Mouse (Mus musculus) thymus, adult 2 months (tissue): ENCODE results near the gene Unc5a. TPM values are rescaled to one million over a fixed set of nuclear protein-coding genes. Genes with fewer than 3 reads are reported as not detected.

Experiments used
- DNase-seq: peaks from one replicate; pipeline ENCODE4 v3.0.0; 2021
- H3K27ac ChIP-seq: fragments of 200-500 bp; 2 replicates; pipeline ENCODE4 v1.5.1; 2012; ENCODE audit warnings: low read length, control low read depth; ENCODE audit not compliant: control insufficient read depth, insufficient read depth
- H3K27me3 ChIP-seq: fragments of 200-500 bp; 2 replicates; pipeline ENCODE4 v1.6.1; 2012; ENCODE audit warnings: mild to moderate bottlenecking, low read length, moderate library complexity, mixed read lengths; ENCODE audit not compliant: control insufficient read depth, insufficient read depth
- H3K36me3 ChIP-seq: fragments of 200-500 bp; 2 replicates; pipeline ENCODE4 v1.6.1; 2012; ENCODE audit warnings: mild to moderate bottlenecking, low read length, moderate library complexity; ENCODE audit not compliant: control insufficient read depth, insufficient read depth
- H3K4me1 ChIP-seq: fragments of 200-500 bp; replicated peaks from 2 replicates; pipeline ENCODE4 v1.6.1; 2012; ENCODE audit warnings: low read length; ENCODE audit not compliant: control insufficient read depth, insufficient read depth
- H3K4me3 ChIP-seq: fragments of 200-500 bp; 2 replicates; pipeline ENCODE4 v1.5.1; 2012; ENCODE audit warnings: mild to moderate bottlenecking, low read length, control low read depth, moderate library complexity; ENCODE audit not compliant: control insufficient read depth, insufficient read depth
- CTCF ChIP-seq: fragments of 200-500 bp; IDR thresholded peaks from 2 replicates; pipeline ENCODE4 v1.5.1; 2012; ENCODE audit warnings: mild to moderate bottlenecking, control low read depth, low read length, moderate library complexity, borderline replicate concordance; ENCODE audit not compliant: control insufficient read depth, poor library complexity, insufficient read depth; ENCODE audit errors: extremely low read depth
- POLR2A ChIP-seq: fragments of 200-500 bp; IDR thresholded peaks from 2 replicates; pipeline ENCODE4 v1.6.1; 2012; ENCODE audit warnings: mild to moderate bottlenecking, low read length, control low read depth, moderate library complexity; ENCODE audit not compliant: control insufficient read depth, poor library complexity, insufficient read depth; ENCODE audit errors: extremely low read depth
- WGBS: fragments of 180-500 bp; shearing (Covaris S2); methylation state at CpG from one replicate; pipeline ENCODE4 v1.1.7; 2018; 5-methylcytosine and 5-hydroxymethylcytosine counted together
- polyA plus RNA-seq: library from polyadenylated mRNA; depleted of rRNA; stranded (reverse); fragments of >200 nt; gene quantifications from 2 replicates; pipeline ENCODE4 v1.2.3, GENCODE M21; 2012

Gene Unc5a
- polyA plus RNA-seq, 1 experiment = 3.1 TPM

GRCm38 (mm10) chr13:55017154-55017897 lies 68.1 kb downstream of the Unc5a start:
- H3K4me1 ChIP-seq = peaks cover 24% of the 10 kb centered on the region
- H3K36me3 ChIP-seq = no peaks in the 10 kb centered on the region
- 86% methylated on average over 12 of the region's 12 CpGs for WGBS
- DNase-seq = no peak
- peak overlapping the region; percentile 57; the same call in 1 of the 2 replicates for H3K27ac ChIP-seq
- TF ChIP-seq POLR2A = no peak
- no peak for TF ChIP-seq CTCF
- H3K27me3 ChIP-seq = no peaks in the 10 kb centered on the region
- H3K4me3 ChIP-seq = no peak overlapping the region

GRCm38 (mm10) chr13:55017898-55018599 lies 68.8 kb downstream of the Unc5a start:
- H3K4me3 ChIP-seq = no peak overlapping the region
- 33% methylated on average over 8 of the region's 8 CpGs for WGBS

GRCm38 (mm10) chr13:55018700-55019099 lies 69.5 kb downstream of the Unc5a start:
- no peak for DNase-seq
- H3K4me1 ChIP-seq = peaks cover 31% of the 10 kb centered on the region
- no peak overlapping the region for H3K4me3 ChIP-seq
- peak overlapping the region; percentile 90 for H3K27ac ChIP-seq
- 53% methylated on average over 9 of the region's 9 CpGs for WGBS
- no peaks in the 10 kb centered on the region for H3K36me3 ChIP-seq
- TF ChIP-seq CTCF (no peak), POLR2A (no peak)
- H3K27me3 ChIP-seq = no peaks in the 10 kb centered on the region

More at GRCm38 (mm10) chr13:55017898-55018599, 68.8 kb downstream of the Unc5a start:
- Histone ChIP-seq H3K4me1 (peaks cover 29% of the 10 kb centered on the region), H3K36me3 (no peaks in the 10 kb centered on the region), H3K27ac (peak overlapping the region; percentile 90), H3K27me3 (no peaks in the 10 kb centered on the region)
- DNase-seq = peak; percentile 18
- TF ChIP-seq CTCF = no peak
- no peak for TF ChIP-seq POLR2A

DNA sequence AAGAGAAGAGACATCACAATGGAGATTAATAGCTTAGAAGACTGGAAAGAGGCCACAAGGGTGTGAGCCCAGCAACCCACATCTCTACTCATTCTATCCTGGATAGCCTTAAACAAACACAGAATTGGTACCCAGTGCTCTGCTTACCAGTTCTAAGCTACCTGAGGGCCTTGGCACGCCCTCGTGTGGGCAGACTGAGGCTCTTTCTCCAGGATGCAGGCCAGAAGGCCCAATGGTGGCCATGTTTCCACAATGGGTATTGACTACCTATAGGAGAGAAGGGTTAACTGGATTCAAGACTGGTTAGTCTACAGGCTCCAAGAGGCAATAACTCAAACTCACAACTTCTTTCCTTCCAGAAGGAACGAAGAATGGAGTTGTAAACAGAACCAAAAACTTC lies 70.0 kb downstream of the Unc5a start:
- no peak overlapping the region for H3K4me3 ChIP-seq
- TF ChIP-seq CTCF (no peak), POLR2A (no peak)
- 89% methylated on average over 3 of the region's 3 CpGs for WGBS
- H3K36me3 ChIP-seq = no peaks in the 10 kb centered on the region
- no peak overlapping the region for H3K27ac ChIP-seq
- no peaks in the 10 kb centered on the region for H3K27me3 ChIP-seq
- no peak for DNase-seq
- H3K4me1 ChIP-seq = peaks cover 31% of the 10 kb centered on the region

- Histone ChIP-seq H3K27ac (no peak overlapping the region), H3K36me3 (no peaks in the 10 kb centered on the region), H3K4me3 (no peak overlapping the region), H3K4me1 (peaks cover 31% of the 10 kb centered on the region), H3K27me3 (no peaks in the 10 kb centered on the region)
- 67% methylated on average over 4 of the region's 4 CpGs for WGBS
- no peak for TF ChIP-seq POLR2A
- no peak for TF ChIP-seq CTCF
- no peak for DNase-seq
Measured at GRCm38 (mm10) chr13:55020051-55020450, 70.8 kb downstream of the Unc5a start.

DNA sequence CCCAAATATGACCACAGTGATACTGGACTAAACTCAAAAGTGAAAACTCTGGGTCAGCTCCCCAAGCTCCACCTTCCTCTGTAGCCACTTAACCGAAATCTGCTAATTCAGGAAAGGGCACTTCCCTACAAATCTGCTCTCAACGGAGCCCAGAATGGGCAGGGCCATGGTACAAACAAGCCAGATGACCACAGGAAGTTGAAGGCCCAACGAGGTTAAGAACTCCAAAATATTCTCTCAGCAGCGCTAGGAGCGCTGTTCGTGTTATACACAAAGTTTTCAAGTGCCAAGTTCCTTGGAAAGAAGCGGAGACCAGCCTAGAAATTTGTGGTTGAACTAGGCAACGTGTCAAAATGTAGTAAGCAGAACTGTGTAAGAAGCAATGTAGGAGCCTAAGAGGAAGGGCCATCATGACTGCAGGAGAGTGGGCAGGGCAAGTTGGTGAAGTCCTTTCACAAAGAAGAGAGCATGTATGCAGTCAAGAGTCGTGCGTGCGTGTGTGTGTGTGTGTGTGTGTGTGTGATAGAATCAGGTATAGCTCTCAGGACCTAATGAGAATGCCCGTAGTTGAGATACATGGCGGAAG lies 72.1 kb downstream of the Unc5a start, which contains the start of gene Hk3:
Gene Hk3 (minus strand): TSS at position 192 of the 586 bp plus-strand sequence.
- H3K27ac ChIP-seq = no peak within 1 kb of the TSS

More for the DNA sequence above, 72.1 kb downstream of the Unc5a start, which contains the start of gene Hk3:
- Histone ChIP-seq H3K36me3 (no peaks in the 10 kb centered on the region), H3K4me3 (no peak within 1 kb of the TSS), H3K27me3 (no peaks in the 10 kb centered on the region), H3K4me1 (peaks cover 31% of the 10 kb centered on the region)
- WGBS = 83% methylated on average over 13 of the region's 13 CpGs
- TF ChIP-seq CTCF (no peak), POLR2A (no peak)
- DNase-seq = no peak
